Comparison of ENCODE assay signal across 25 mouse cellular contexts in genomic region chr8:9344136-9344535, GRCm38 (mm10).
DNase-seq lines count a peak whose midpoint lies in the region; ATAC-seq lines count a peak whose summit lies in the region.
"Had no signal": no experiment of that assay in that cellular context is flagged by ENCODE, and none has a peak within 500 bp of the region (broad histone marks: within the 10 kb centered on the region; RNA-seq: fewer than 3 reads in every experiment).

No protein-coding gene starts in this region.

- no peaks in the 10 kb centered on the region for H3K36me3 ChIP-seq in forebrain, embryonic 13.5 days (ENCODE audit: poor library complexity, severe bottlenecking)
- H3K36me3 ChIP-seq in forebrain, embryonic 15.5 days, result no peaks in the 10 kb centered on the region
- H3K36me3 ChIP-seq: embryonic facial prominence, embryonic 12.5 days; embryonic facial prominence, embryonic 15.5 days; forebrain, embryonic 12.5 days; heart, embryonic 12.5 days; heart, embryonic 15.5 days; hindbrain, embryonic 10.5 days; hindbrain, embryonic 13.5 days; intestine, embryonic 15.5 days; kidney, embryonic 15.5 days had no signal

- peaks cover 11% of the 10 kb centered on the region for H3K4me1 ChIP-seq in forebrain, embryonic 13.5 days
- 0 out of 2 replicates have a peak, but pooled peaks cover 3% of the 10 kb centered on the region for H3K4me1 ChIP-seq in forebrain, embryonic 15.5 days
- H3K4me1 ChIP-seq: embryonic facial prominence, embryonic 12.5 days; embryonic facial prominence, embryonic 15.5 days; heart, embryonic 12.5 days; heart, embryonic 15.5 days; intestine, embryonic 15.5 days; kidney, embryonic 15.5 days had no signal

- peak; percentile 34 to 62 for DNase-seq in cerebellum, postnatal 10 days
- DNase-seq in cerebellum, adult 11 months, result no peak
- DNase-seq in brain, adult 2 months (ENCODE audit: low read depth, low spot score), result peak; percentile 54
- peak; percentile 15 to 22 for DNase-seq in cerebellum, postnatal 36 days
- DNase-seq: adrenal gland, adult 2 months; adrenal gland, postnatal 14 days; gastrocnemius, adult 2 months; gastrocnemius, postnatal 14 days; heart, postnatal 10 days; heart, postnatal 36 days; kidney, adult 11 months; kidney, adult 8-10 months had no signal

- H3K4me2 ChIP-seq in forebrain, embryonic 13.5 days, result no peak overlapping the region
- no peak overlapping the region for H3K4me2 ChIP-seq in forebrain, embryonic 15.5 days (replicated peaks)
- H3K4me2 ChIP-seq: embryonic facial prominence, embryonic 12.5 days; embryonic facial prominence, embryonic 15.5 days; forebrain, embryonic 12.5 days; heart, embryonic 12.5 days; heart, embryonic 15.5 days; hindbrain, embryonic 13.5 days; intestine, embryonic 15.5 days; kidney, embryonic 15.5 days had no signal

- H3K27ac ChIP-seq in forebrain, embryonic 13.5 days, result no peak overlapping the region
- no peak overlapping the region for H3K27ac ChIP-seq in forebrain, embryonic 15.5 days (replicated peaks)
- H3K27ac ChIP-seq: embryonic facial prominence, embryonic 12.5 days; embryonic facial prominence, embryonic 15.5 days; forebrain, embryonic 12.5 days; gastrocnemius, adult 2 months; heart, embryonic 15.5 days; hindbrain, embryonic 10.5 days; hindbrain, embryonic 13.5 days; intestine, embryonic 15.5 days; kidney, embryonic 15.5 days had no signal

- 76% methylated on average over 4 of the region's 4 CpGs for WGBS in forebrain, embryonic 13.5 days
- 65% methylated on average over 4 of the region's 4 CpGs for WGBS in forebrain, embryonic 15.5 days

- H3K9ac ChIP-seq in forebrain, embryonic 13.5 days, result no peak overlapping the region
- no peak overlapping the region for H3K9ac ChIP-seq in forebrain, embryonic 15.5 days (replicated peaks)
- H3K9ac ChIP-seq: embryonic facial prominence, embryonic 12.5 days; embryonic facial prominence, embryonic 15.5 days; forebrain, embryonic 12.5 days; heart, embryonic 12.5 days; heart, embryonic 15.5 days; hindbrain, embryonic 13.5 days; intestine, embryonic 15.5 days; kidney, embryonic 15.5 days had no signal

- no peak overlapping the region for H3K4me3 ChIP-seq in forebrain, embryonic 13.5 days
- no peak overlapping the region for H3K4me3 ChIP-seq in forebrain, embryonic 15.5 days
- H3K4me3 ChIP-seq: embryonic facial prominence, embryonic 12.5 days; embryonic facial prominence, embryonic 15.5 days; forebrain, embryonic 12.5 days; gastrocnemius, adult 2 months; heart, embryonic 12.5 days; heart, embryonic 15.5 days; hindbrain, embryonic 10.5 days; hindbrain, embryonic 13.5 days; intestine, embryonic 15.5 days; kidney, embryonic 15.5 days had no signal

- peak; percentile 48; the same call in 1 of the 2 replicates for ATAC-seq in forebrain, embryonic 13.5 days
- no peak for ATAC-seq in forebrain, embryonic 15.5 days (replicated peaks)
- ATAC-seq: CD4-positive, CD25-positive, alpha-beta regulatory T cell, adult 4 months; hindbrain, embryonic 16.5 days; intestine, embryonic 15.5 days had no signal

- no peaks in the 10 kb centered on the region for H3K9me3 ChIP-seq in forebrain, embryonic 13.5 days (replicated peaks)
- no peaks in the 10 kb centered on the region for H3K9me3 ChIP-seq in forebrain, embryonic 15.5 days
- H3K9me3 ChIP-seq: embryonic facial prominence, embryonic 12.5 days; embryonic facial prominence, embryonic 15.5 days; forebrain, embryonic 12.5 days; heart, embryonic 12.5 days; heart, embryonic 15.5 days; hindbrain, embryonic 10.5 days; hindbrain, embryonic 13.5 days; intestine, embryonic 15.5 days; kidney, embryonic 15.5 days had no signal

- no peaks in the 10 kb centered on the region for H3K27me3 ChIP-seq in forebrain, embryonic 13.5 days
- H3K27me3 ChIP-seq in forebrain, embryonic 15.5 days, result no peaks in the 10 kb centered on the region
- H3K27me3 ChIP-seq: embryonic facial prominence, embryonic 12.5 days; embryonic facial prominence, embryonic 15.5 days; forebrain, embryonic 12.5 days; heart, embryonic 12.5 days; heart, embryonic 15.5 days; hindbrain, embryonic 13.5 days; intestine, embryonic 15.5 days; kidney, embryonic 15.5 days had no signal
